Mouse (Mus musculus) lung, postnatal 0 days (tissue): ENCODE measurements around the gene Ptpn23. TPM values are rescaled to one million over a fixed set of nuclear protein-coding genes. Genes with fewer than 3 reads are reported as not detected.
"Not testable (repeated sequence)": the region's sequence is repeated elsewhere in the genome, so short reads cannot be mapped to it uniquely, and the experiment has no call there.

Experiments
- ATAC-seq: fragments of 200-750 bp; cut with Nextera tagmentation; 2 replicates; pipeline ENCODE4 v1.8.0; 2017; ENCODE audit warnings: moderate library complexity
- DNase-seq: peaks from one replicate; pipeline ENCODE4 v3.0.0-alpha.2; 2016; ENCODE audit warnings: low spot score
- H3K27ac ChIP-seq: fragments of 300-500 bp; sonication (generic); 2 replicates; pipeline ENCODE4 v1.5.1; 2014; ENCODE audit warnings: antibody characterized with exemption, mild to moderate bottlenecking, low read length, mixed read lengths
- H3K27me3 ChIP-seq: fragments of 300-500 bp; sonication (generic); replicated peaks from 2 replicates; pipeline ENCODE4 v1.6.1; 2014; ENCODE audit warnings: low read length, mixed read lengths; ENCODE audit not compliant: insufficient read depth
- H3K36me3 ChIP-seq: fragments of 300-500 bp; sonication (generic); 2 replicates; pipeline ENCODE4 v1.6.1; 2014; ENCODE audit warnings: low read length, mixed read lengths; ENCODE audit not compliant: insufficient read depth
- H3K4me1 ChIP-seq: fragments of 300-500 bp; sonication (generic); 2 replicates; pipeline ENCODE4 v1.6.1; 2014; ENCODE audit warnings: antibody characterized with exemption, low read depth, low read length, mixed read lengths; ENCODE audit not compliant: insufficient read depth
- H3K4me2 ChIP-seq: fragments of 300-500 bp; sonication (generic); replicated peaks from 2 replicates; pipeline ENCODE4 v1.6.1; 2014; ENCODE audit warnings: low read depth, mild to moderate bottlenecking, low read length, moderate library complexity, mixed read lengths
- H3K4me3 ChIP-seq: fragments of 300-500 bp; sonication (generic); 2 replicates; pipeline ENCODE4 v1.5.1; 2014; ENCODE audit warnings: low read depth, low read length
- H3K9ac ChIP-seq: fragments of 300-500 bp; sonication (generic); replicated peaks from 2 replicates; pipeline ENCODE4 v1.6.1; 2014; ENCODE audit warnings: low read depth, mild to moderate bottlenecking
- H3K9me3 ChIP-seq: fragments of 300-500 bp; sonication (generic); 2 replicates; pipeline ENCODE4 v1.6.1; 2016; ENCODE audit warnings: low read length, mixed read lengths
- CTCF ChIP-seq: IDR thresholded peaks from 2 replicates; pipeline ENCODE4 v1.5.1; 2016; ENCODE audit warnings: antibody characterized with exemption, mild to moderate bottlenecking
- EP300 ChIP-seq: IDR thresholded peaks from 2 replicates; pipeline ENCODE4 v1.6.1; 2016; ENCODE audit warnings: antibody characterized with exemption, mild to moderate bottlenecking, control low read depth
- WGBS: fragments of 180-500 bp; shearing (Covaris S2); extraction: QIAGEN DNeasy Blood & Tissue Kit; methylation state at CpG from one replicate; pipeline ENCODE4 v1.1.7; 2014; 5-methylcytosine and 5-hydroxymethylcytosine counted together
- polyA plus RNA-seq: library from polyadenylated mRNA; unstranded; fragments of >200 nt; fragmentation: Nextera tagmentation; extraction: Ambion mirVana; gene quantifications from 2 replicates; pipeline ENCODE4 v1.2.1, GENCODE M21; 2015

Gene Ptpn23
- polyA plus RNA-seq, 1 experiment from 2014 or later = 8.8 TPM

- Histone ChIP-seq H3K9ac (no peak overlapping the region), H3K4me2 (no peak overlapping the region), H3K9me3 (no peaks in the 10 kb centered on the region), H3K27me3 (no peaks in the 10 kb centered on the region), H3K4me3 (no peak overlapping the region), H3K36me3 (peaks cover 56% of the 10 kb centered on the region; the same call in 1 of the 2 replicates), H3K27ac (no peak overlapping the region), H3K4me1 (no peaks in the 10 kb centered on the region)
- ATAC-seq (no peak), DNase-seq (no peak)
- WGBS = 96% methylated on average over 3 of the region's 3 CpGs
- no peak for TF ChIP-seq CTCF
- no peak for TF ChIP-seq EP300
These were observed 17.2 kb downstream of the Ptpn23 start for GRCm38 (mm10) chr9:110390843-110391242.

- H3K9ac ChIP-seq = no peak overlapping the region
- H3K4me3 ChIP-seq = no peak overlapping the region
- 94% methylated on average over 7 of the region's 7 CpGs for WGBS
- no peaks in the 10 kb centered on the region for H3K9me3 ChIP-seq
- no peak overlapping the region for H3K4me2 ChIP-seq
- H3K27ac ChIP-seq = no peak overlapping the region
- no peak for TF ChIP-seq CTCF
- TF ChIP-seq EP300 = no peak
- DNase-seq (no peak), ATAC-seq (no peak)
- H3K36me3 ChIP-seq = peaks cover 49% of the 10 kb centered on the region; the same call in 1 of the 2 replicates
- H3K4me1 ChIP-seq = no peaks in the 10 kb centered on the region
- no peaks in the 10 kb centered on the region for H3K27me3 ChIP-seq
These were observed 20.0 kb downstream of the Ptpn23 start for GRCm38 (mm10) chr9:110388011-110388410.

GRCm38 (mm10) chr9:110384369-110384929 lies 23.6 kb downstream of the Ptpn23 start:
- DNase-seq (no peak), ATAC-seq (no peak)
- Histone ChIP-seq H3K9me3 (no peaks in the 10 kb centered on the region), H3K36me3 (peaks cover 28% of the 10 kb centered on the region; the same call in 1 of the 2 replicates), H3K4me1 (no peaks in the 10 kb centered on the region), H3K27ac (no peak overlapping the region), H3K27me3 (no peaks in the 10 kb centered on the region), H3K4me2 (no peak overlapping the region), H3K4me3 (no peak overlapping the region), H3K9ac (no peak overlapping the region)
- 83% methylated on average over 7 of the region's 7 CpGs for WGBS
- TF ChIP-seq EP300 (no peak), CTCF (no peak)

GRCm38 (mm10) chr9:110381292-110381691 lies 26.7 kb downstream of the Ptpn23 start:
- H3K27ac ChIP-seq = no peak overlapping the region
- no peaks in the 10 kb centered on the region for H3K9me3 ChIP-seq
- H3K4me2 ChIP-seq = no peak overlapping the region
- H3K9ac ChIP-seq = no peak overlapping the region
- 0 out of 2 replicates have a peak, but pooled peaks cover 7% of the 10 kb centered on the region for H3K36me3 ChIP-seq
- TF ChIP-seq EP300 (no peak), CTCF (no peak)
- no peaks in the 10 kb centered on the region for H3K4me1 ChIP-seq
- DNase-seq (no peak), ATAC-seq (no peak)
- WGBS = 81% methylated on average over 12 of the region's 12 CpGs
- no peaks in the 10 kb centered on the region for H3K27me3 ChIP-seq
- H3K4me3 ChIP-seq = no peak overlapping the region

GRCm38 (mm10) chr9:110380662-110381061 lies 27.4 kb downstream of the Ptpn23 start:
- Histone ChIP-seq H3K4me1 (no peaks in the 10 kb centered on the region), H3K36me3 (0 out of 2 replicates have a peak, but pooled peaks cover 4% of the 10 kb centered on the region), H3K27me3 (no peaks in the 10 kb centered on the region), H3K4me3 (no peak overlapping the region), H3K27ac (no peak overlapping the region), H3K9me3 (no peaks in the 10 kb centered on the region), H3K4me2 (peak overlapping the region; percentile 35), H3K9ac (no peak overlapping the region)
- ATAC-seq (peak; percentile 75), DNase-seq (peak; percentile 35)
- 33% methylated on average over 21 of the region's 21 CpGs for WGBS
- no peak for TF ChIP-seq EP300
- TF ChIP-seq CTCF = no peak

- Histone ChIP-seq H3K27ac (no peak overlapping the region), H3K4me3 (no peak overlapping the region), H3K9ac (no peak overlapping the region), H3K36me3 (0 out of 2 replicates have a peak, but pooled peaks cover 4% of the 10 kb centered on the region), H3K4me1 (no peaks in the 10 kb centered on the region), H3K9me3 (no peaks in the 10 kb centered on the region), H3K4me2 (no peak overlapping the region), H3K27me3 (no peaks in the 10 kb centered on the region)
- WGBS = 91% methylated on average over 8 of the region's 8 CpGs
- TF ChIP-seq CTCF (no peak), EP300 (no peak)
- DNase-seq = no peak
- no peak for ATAC-seq
These were observed 28.7 kb downstream of the Ptpn23 start for GRCm38 (mm10) chr9:110379361-110379760.

GRCm38 (mm10) chr9:110377655-110378054 lies 30.4 kb downstream of the Ptpn23 start:
- H3K9me3 ChIP-seq, H3K9ac ChIP-seq, H3K36me3 ChIP-seq, H3K4me3 ChIP-seq, ATAC-seq, H3K4me1 ChIP-seq, H3K27ac ChIP-seq, DNase-seq, H3K27me3 ChIP-seq, H3K4me2 ChIP-seq: not testable (repeated sequence)
- 84% methylated on average over 15 of the region's 15 CpGs for WGBS
